Mouse (Mus musculus) stomach, postnatal 0 days (tissue): ENCODE results near the gene Ccdc47. TPM values are rescaled to one million over a fixed set of nuclear protein-coding genes. Genes with fewer than 3 reads are reported as not detected.

Experiments
- ATAC-seq: fragments of 200-750 bp; cut with Nextera tagmentation; 2 replicates; pipeline ENCODE4 v1.8.0; 2017; ENCODE audit not compliant: low FRiP score, low TSS enrichment
- DNase-seq: peaks from one replicate; pipeline ENCODE4 v3.0.0-alpha.2; 2016; ENCODE audit warnings: low spot score
- H3K27ac ChIP-seq: fragments of 300-500 bp; sonication (generic); replicated peaks from 2 replicates; pipeline ENCODE4 v1.5.1; 2014; ENCODE audit warnings: mild to moderate bottlenecking, control low read depth
- H3K27me3 ChIP-seq: fragments of 300-500 bp; sonication (generic); 2 replicates; pipeline ENCODE4 v1.6.1; 2014; ENCODE audit warnings: low read length; ENCODE audit not compliant: control insufficient read depth, insufficient read depth
- H3K36me3 ChIP-seq: fragments of 300-500 bp; sonication (generic); 2 replicates; pipeline ENCODE4 v1.6.1; 2014; ENCODE audit warnings: low read length, mixed read lengths; ENCODE audit not compliant: control insufficient read depth, insufficient read depth
- H3K4me1 ChIP-seq: fragments of 300-500 bp; sonication (generic); replicated peaks from 2 replicates; pipeline ENCODE4 v1.6.1; 2014; ENCODE audit warnings: antibody characterized with exemption; ENCODE audit not compliant: control insufficient read depth, insufficient read depth
- H3K4me2 ChIP-seq: fragments of 300-500 bp; sonication (generic); replicated peaks from 2 replicates; pipeline ENCODE4 v1.6.1; 2014; ENCODE audit warnings: low read depth, mild to moderate bottlenecking, control low read depth, moderate library complexity
- H3K4me3 ChIP-seq: fragments of 300-500 bp; sonication (generic); 2 replicates; pipeline ENCODE4 v1.5.1; 2014; ENCODE audit warnings: low read depth, low read length, control low read depth
- H3K9ac ChIP-seq: fragments of 300-500 bp; sonication (generic); 2 replicates; pipeline ENCODE4 v1.6.1; 2014; ENCODE audit warnings: mild to moderate bottlenecking, low read length, control low read depth, mixed read lengths
- H3K9me3 ChIP-seq: fragments of 300-500 bp; sonication (generic); 2 replicates; pipeline ENCODE4 v1.6.1; 2016; ENCODE audit warnings: low read length; ENCODE audit not compliant: control insufficient read depth
- CTCF ChIP-seq: IDR thresholded peaks from 2 replicates; pipeline ENCODE4 v1.5.1; 2016; ENCODE audit warnings: antibody characterized with exemption, low read depth, mild to moderate bottlenecking, moderate library complexity
- EP300 ChIP-seq: optimal IDR thresholded peaks from 2 replicates; pipeline ENCODE3; 2016; ENCODE audit warnings: antibody characterized with exemption
- WGBS: fragments of 180-500 bp; shearing (Covaris S2); extraction: QIAGEN DNeasy Blood & Tissue Kit; methylation state at CpG from one replicate; pipeline ENCODE4 v1.1.7; 2014; 5-methylcytosine and 5-hydroxymethylcytosine counted together
- polyA plus RNA-seq: library from polyadenylated mRNA; unstranded; fragments of >200 nt; fragmentation: Nextera tagmentation; extraction: Ambion mirVana; gene quantifications from 2 replicates; pipeline ENCODE4 v1.2.1, GENCODE M21; 2015

Gene Ccdc47
- 51.4 and 52.5 TPM in 2 replicates for polyA plus RNA-seq

DNA sequence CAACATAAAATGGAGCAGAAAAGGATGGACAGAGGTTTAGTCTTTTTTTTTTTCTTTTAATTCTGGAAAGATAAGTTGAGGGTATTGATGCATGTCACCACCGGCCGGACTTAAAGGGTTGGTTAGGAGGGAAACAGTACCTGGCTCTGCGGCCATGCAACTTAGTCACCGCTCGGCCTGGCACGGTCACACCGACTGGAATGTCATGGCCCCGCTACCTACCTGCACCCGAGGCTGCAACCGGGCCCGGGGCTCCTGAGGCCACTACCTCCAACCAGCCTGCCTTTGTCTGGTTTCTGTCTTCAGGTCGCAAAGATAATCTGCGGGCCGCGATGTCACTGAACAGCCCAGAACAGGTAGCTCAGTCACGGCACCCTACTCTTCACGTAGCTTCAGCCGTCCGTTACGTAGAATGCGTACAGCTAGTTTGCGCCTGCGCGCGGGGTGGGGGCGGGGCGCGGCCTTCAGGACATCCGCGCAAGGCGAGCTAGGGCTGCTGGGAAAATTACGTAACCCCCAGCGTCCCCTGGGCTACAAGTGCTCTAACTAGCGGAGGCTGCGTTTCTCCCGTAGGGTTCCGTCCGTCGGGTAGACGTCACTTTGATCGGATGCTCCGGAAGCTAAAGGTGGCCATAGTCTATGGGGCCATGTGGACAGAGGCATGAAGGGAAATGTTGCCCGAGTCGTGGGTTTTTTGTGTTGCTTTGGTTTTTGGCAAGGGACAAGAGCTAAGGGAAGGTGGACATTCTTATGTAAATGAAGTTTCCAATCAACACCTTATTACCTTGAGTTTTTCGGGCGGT is at the start of gene Ccdc47:
Gene Ccdc47, minus strand, starts transcription at position 418 of the 803 bp plus-strand sequence.
- DNase-seq (peak; percentile 97), ATAC-seq (peak; percentile 98)
- peak within 1 kb of the TSS; percentile 98 for H3K27ac ChIP-seq
- no peaks in the 10 kb centered on the region for H3K9me3 ChIP-seq
- peaks cover 3% of the 10 kb centered on the region for H3K36me3 ChIP-seq
- under 1% methylated on average over 46 of the region's 46 CpGs for WGBS
- 0 out of 2 replicates have a peak, but pooled peaks have one; percentile 20 for TF ChIP-seq CTCF
- TF ChIP-seq EP300, result peak; percentile 38
- H3K4me3 ChIP-seq, result peak within 1 kb of the TSS; percentile 95
- H3K4me2 ChIP-seq, result peak within 1 kb of the TSS; percentile 65
- no peaks in the 10 kb centered on the region for H3K27me3 ChIP-seq
- H3K9ac ChIP-seq, result peak within 1 kb of the TSS; percentile 97
- peaks cover 4% of the 10 kb centered on the region; the same call in 1 of the 2 replicates for H3K4me1 ChIP-seq

DNA sequence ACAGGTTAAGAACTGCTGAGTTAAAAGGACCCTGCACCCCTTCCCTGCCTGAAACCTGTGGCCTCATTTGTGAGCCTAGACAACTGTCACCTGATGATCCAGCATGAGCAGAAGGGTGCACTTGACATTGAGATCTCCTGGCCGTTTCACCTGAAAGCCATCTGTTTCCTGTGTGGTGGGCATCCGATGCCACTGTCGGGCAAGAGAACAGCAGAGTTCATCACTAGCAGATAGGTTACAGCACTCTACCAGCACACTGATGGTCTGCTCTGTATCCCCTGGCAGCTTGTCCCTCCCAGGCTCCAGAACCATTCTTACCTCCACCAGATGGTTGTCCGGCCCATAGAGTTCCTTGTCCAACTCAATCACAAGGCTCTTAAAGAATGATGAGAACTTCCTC is 49.4 kb upstream of the Ccdc47 start:
- 82% methylated on average over 4 of the region's 4 CpGs for WGBS
- H3K36me3 ChIP-seq, result peaks cover 43% of the 10 kb centered on the region
- no peak overlapping the region for H3K9ac ChIP-seq
- H3K27ac ChIP-seq, result no peak overlapping the region
- no peak for TF ChIP-seq EP300
- no peak for TF ChIP-seq CTCF
- H3K9me3 ChIP-seq, result no peaks in the 10 kb centered on the region
- ATAC-seq (no peak), DNase-seq (no peak)
- no peak overlapping the region for H3K4me2 ChIP-seq
- H3K27me3 ChIP-seq, result no peaks in the 10 kb centered on the region
- H3K4me1 ChIP-seq, result peaks cover 13% of the 10 kb centered on the region
- no peak overlapping the region for H3K4me3 ChIP-seq

DNA sequence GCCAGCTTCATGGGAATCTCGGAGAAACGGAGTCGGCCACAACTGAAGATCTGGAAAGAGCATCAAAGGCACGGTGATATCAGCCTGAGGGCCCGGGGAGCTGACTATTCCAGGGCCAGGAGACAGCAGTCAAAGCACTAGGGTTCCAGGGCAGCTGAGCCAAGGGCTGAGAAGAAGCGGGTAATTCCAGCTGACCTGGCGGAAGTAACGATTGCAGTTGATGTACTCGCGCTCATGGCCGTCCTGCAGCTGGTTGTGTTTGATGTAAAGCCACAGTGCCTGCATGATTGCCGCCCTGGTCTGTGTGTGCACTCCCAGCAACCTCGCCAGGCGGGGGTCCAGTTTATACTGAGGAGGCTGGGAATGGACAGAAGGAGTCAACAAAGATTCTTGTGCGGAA is 48.8 kb upstream of the Ccdc47 start:
- TF ChIP-seq EP300, result no peak
- TF ChIP-seq CTCF, result no peak
- peaks cover 43% of the 10 kb centered on the region for H3K36me3 ChIP-seq

DNA sequence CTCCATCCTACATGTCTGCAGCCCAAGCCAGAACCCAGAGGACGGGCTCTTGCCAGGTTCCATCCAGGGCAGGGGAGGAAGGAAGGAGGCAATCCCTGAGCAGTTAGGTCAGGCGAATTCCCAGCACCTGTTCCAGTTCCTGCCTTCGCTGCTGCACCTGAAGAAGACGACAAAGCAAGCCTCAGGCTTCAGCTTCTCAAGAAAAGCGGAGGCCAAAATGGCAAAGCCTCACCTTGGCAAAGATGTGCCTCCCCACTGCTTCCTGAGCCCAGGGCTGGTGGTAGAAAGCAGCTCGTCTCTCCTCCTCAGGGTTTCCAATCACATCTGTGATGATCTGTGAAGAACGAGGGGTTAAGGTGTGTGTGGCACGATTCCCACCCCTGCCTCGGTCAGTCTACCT is 47.8 kb upstream of the Ccdc47 start:
- Histone ChIP-seq H3K9ac (no peak overlapping the region), H3K4me3 (no peak overlapping the region), H3K9me3 (no peaks in the 10 kb centered on the region), H3K4me2 (no peak overlapping the region), H3K27ac (no peak overlapping the region), H3K36me3 (peaks cover 43% of the 10 kb centered on the region), H3K4me1 (peaks cover 9% of the 10 kb centered on the region), H3K27me3 (no peaks in the 10 kb centered on the region)
- 85% methylated on average over 9 of the region's 9 CpGs for WGBS
- DNase-seq, result no peak
- no peak for ATAC-seq
- TF ChIP-seq CTCF (no peak), EP300 (no peak)

More for the DNA sequence above, 48.8 kb upstream of the Ccdc47 start:
- H3K4me2 ChIP-seq, result no peak overlapping the region
- ATAC-seq (no peak), DNase-seq (no peak)
- H3K4me1 ChIP-seq, result peaks cover 11% of the 10 kb centered on the region
- WGBS, result 82% methylated on average over 15 of the region's 15 CpGs
- H3K27me3 ChIP-seq, result no peaks in the 10 kb centered on the region
- H3K9ac ChIP-seq, result no peak overlapping the region
- H3K4me3 ChIP-seq, result no peak overlapping the region
- no peaks in the 10 kb centered on the region for H3K9me3 ChIP-seq
- H3K27ac ChIP-seq, result no peak overlapping the region

DNA sequence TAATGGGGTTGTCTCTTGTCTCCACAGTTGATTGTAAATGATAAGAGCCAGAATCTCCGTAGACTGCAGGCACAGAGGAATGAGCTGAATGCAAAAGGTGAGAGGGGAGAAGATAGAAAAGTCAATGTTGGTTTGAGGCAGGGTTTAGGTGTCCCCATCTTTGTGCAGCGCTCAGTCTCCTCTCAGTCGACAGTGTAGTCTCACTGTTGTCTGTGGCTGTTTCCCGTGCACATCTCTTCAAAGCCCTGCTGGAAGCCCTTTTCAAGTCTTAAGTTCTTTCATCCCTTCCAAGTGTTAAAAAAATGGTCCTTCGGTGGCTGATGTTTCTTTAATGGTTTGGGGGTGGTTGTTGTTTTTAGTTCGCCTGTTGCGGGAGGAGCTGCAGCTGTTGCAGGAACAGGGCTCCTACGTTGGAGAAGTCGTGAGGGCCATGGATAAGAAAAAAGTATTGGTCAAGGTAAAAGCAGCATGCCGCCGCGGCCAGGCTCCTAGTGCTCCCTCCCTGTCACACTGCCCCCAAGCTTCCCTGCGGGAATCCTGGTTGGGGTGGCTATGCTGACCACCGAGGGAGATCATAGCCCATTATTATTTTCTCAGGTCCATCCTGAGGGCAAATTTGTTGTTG is 44.8 kb upstream of the Ccdc47 start:
- TF ChIP-seq CTCF, result no peak
- TF ChIP-seq EP300, result no peak
- H3K4me1 ChIP-seq, result 0 out of 2 replicates have a peak, but pooled peaks cover 2% of the 10 kb centered on the region
- 74% methylated on average over 14 of the region's 14 CpGs for WGBS
- H3K4me2 ChIP-seq, result no peak overlapping the region
- H3K36me3 ChIP-seq, result peaks cover 34% of the 10 kb centered on the region
- DNase-seq (no peak), ATAC-seq (no peak)
- H3K9ac ChIP-seq, result no peak overlapping the region
- H3K27ac ChIP-seq, result no peak overlapping the region
- H3K27me3 ChIP-seq, result no peaks in the 10 kb centered on the region
- H3K4me3 ChIP-seq, result no peak overlapping the region
- H3K9me3 ChIP-seq, result no peaks in the 10 kb centered on the region
